Mouse (Mus musculus) megakaryocyte, embryonic 14.5 days (primary cell): ENCODE measurements at regions not wholly inside any gene's neighbourhood (a gene's known extent, or its start where the extent isn't known, plus 50 kb on each side); places are given as distances from the start of the nearest gene placed in this dataset.

Source experiments
- FLI1 ChIP-seq: IDR thresholded peaks from 2 replicates; pipeline ENCODE4 v1.6.1; 2012; ENCODE audit warnings: low read length, inconsistent platforms, mixed read lengths
- GATA1 ChIP-seq: IDR thresholded peaks from 3 replicates; pipeline ENCODE4 v1.6.1; 2012; ENCODE audit warnings: mixed read lengths, low read length, inconsistent platforms, borderline replicate concordance

DNA sequence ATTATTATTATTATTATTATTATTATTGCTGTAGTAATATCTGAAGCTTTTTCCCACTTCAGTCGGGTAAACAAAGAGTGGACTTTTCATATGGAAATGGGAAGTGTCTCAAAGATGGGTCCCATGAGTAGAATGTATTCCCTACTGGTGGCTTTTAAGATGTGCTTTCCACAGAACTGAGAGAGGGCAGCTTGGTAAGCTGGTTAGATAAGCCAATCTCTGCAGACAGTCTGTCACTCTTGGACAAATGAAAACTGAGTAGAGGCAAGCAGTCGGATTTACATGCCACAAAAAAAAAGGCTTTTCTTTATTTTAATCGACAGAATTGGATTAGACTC, 363.7 kb downstream of the Btg1 start:
- TF ChIP-seq GATA1: no peak
- no peak for TF ChIP-seq FLI1
